Mouse (Mus musculus): Measurements from ENCODE around the gene Tmem138. TPM values are rescaled to one million over a fixed set of nuclear protein-coding genes. Genes with fewer than 3 reads are reported as not detected.

The Tmem138 gene
- total RNA-seq, 2 experiments from 2014 or later, result 16.2 to 16.8 TPM

Other genes starting within 250 kb of the Tmem138 start
- 10 to 100 TPM; 46.1 to 47.4 TPM for gene Syt7, start 188.3 kb downstream of the Tmem138 start, total RNA-seq (2021)
- 1 to 10 TPM; 4.4 to 4.5 TPM for gene Lrrc10b, start 119.9 kb downstream of the Tmem138 start, total RNA-seq (2021)
- gene Ppp1r32, start 94.4 kb downstream of the Tmem138 start, total RNA-seq (2021), result 1 to 10 TPM in 1 of 2 experiments, under 1 TPM in 1; 0.87 to 1.9 TPM
- 10 to 100 TPM; 90.2 to 90.6 TPM for gene Cpsf7, start 52.1 kb downstream of the Tmem138 start, total RNA-seq (2021)
- 10 to 100 TPM; 53.5 to 54.1 TPM for gene Sdhaf2, start 51.2 kb downstream of the Tmem138 start, total RNA-seq (2021)
- 10 to 100 TPM; 15.8 to 19.1 TPM for gene Tmem216, start 21.1 kb downstream of the Tmem138 start, total RNA-seq (2021)
- 10 to 100 TPM; 14.7 to 17.3 TPM for gene Cyb561a3, start 190 bp downstream of the Tmem138 start, total RNA-seq (2021)
- 100 to 1,000 TPM; 353 to 388 TPM for gene Ddb1, start 28.0 kb upstream of the Tmem138 start, total RNA-seq (2021)
- 10 to 100 TPM; 41.2 to 62.6 TPM for gene Tkfc, start 28.3 kb upstream of the Tmem138 start, total RNA-seq (2021)
- 1 to 10 TPM; 2.2 to 4.9 TPM for gene Vwce, start 56.9 kb upstream of the Tmem138 start, total RNA-seq (2021)
- gene Pga5, start 100.7 kb upstream of the Tmem138 start, total RNA-seq (2021), result under 1 TPM in 1 of 2 experiments, not detected in 1; 0.56 TPM
- 10 to 100 TPM; 27.0 to 28.6 TPM for gene Vps37c, start 111.4 kb upstream of the Tmem138 start, total RNA-seq (2021)
- under 1 TPM; 0.22 to 0.34 TPM for gene Cd5, start 161.6 kb upstream of the Tmem138 start, total RNA-seq (2021)